Mouse (Mus musculus): ENCODE results near the gene Itga7. TPM values are rescaled to one million over a fixed set of nuclear protein-coding genes. Genes with fewer than 3 reads are reported as not detected.

Itga7 gene
- total RNA-seq, 2 experiments from 2014 or later, result 10.4 to 16.0 TPM

DNA sequence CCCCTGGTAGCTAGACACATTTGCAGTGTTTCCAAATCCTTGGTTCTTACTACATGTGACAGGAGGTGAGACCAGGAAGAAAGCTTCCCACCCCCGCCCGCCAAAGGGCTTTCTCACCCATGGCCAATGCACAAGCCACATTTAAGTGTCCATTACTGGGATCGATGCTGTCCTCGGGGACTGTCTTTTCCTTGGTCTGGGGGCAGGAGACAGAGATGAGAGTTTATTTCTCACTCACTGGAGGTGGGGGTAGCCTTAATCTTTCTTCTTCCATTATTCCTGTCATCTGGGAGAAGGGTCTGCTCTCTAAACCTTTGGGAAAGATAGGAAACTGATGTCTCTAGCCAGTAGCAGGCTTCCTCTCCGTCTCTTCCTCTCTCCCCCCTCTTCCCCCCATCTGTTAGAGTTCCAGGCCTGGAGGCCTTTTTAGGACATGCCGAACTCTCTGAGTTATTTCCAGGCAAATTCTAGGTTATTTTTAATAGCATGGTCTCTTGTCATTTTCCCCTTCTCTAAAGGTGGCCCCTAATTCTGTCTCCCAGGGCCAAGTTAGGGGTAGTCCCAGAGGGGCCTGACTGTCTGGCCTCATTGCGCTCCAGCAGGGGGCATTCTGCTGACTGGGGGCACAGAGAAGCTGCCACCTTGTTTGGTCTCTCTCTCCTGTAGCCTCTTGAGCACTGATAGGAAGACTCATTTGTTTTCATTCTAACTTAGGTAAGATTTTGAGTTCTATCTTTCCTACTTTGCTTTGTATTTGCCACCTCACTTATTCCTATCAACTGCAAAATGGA, 1.6 kb downstream of the Itga7 start:
- DNase-seq, result no peak

- no peak for DNase-seq
Observed at GRCm38 (mm10) chr10:128935826-128936440, 2.3 kb downstream of the Itga7 start.

GRCm38 (mm10) chr10:128937756-128938390, 4.3 kb downstream of the Itga7 start:
- DNase-seq, result no peak

GRCm38 (mm10) chr10:128938457-128938856, 4.8 kb downstream of the Itga7 start:
- peak; percentile 62 to 81 for DNase-seq

- DNase-seq, result peak in 1 of 2 experiments; percentile 49
Observed at GRCm38 (mm10) chr10:128938974-128939373, 5.4 kb downstream of the Itga7 start.

DNA sequence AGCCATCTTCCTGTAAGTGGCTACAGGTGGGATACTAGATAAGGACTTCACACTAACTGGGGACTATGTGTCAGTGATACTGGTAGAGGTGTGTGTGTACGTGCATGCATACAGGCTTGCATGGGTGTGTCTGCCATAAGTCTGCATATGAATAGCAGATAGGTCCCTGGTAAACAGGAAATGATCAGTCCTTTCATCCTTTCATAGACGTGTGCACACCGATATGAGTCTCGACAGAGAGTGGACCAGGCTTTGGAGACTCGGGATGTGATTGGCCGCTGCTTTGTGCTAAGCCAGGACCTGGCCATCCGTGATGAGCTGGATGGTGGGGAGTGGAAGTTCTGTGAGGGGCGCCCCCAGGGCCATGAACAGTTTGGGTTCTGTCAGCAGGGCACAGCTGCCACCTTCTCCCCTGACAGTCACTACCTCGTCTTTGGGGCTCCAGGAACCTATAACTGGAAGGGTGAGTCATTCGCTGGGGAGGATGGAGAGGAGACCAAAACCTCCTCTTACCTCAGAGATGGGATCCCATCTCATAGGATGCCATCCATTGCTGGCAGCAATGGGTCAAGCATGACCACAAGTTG, 7.0 kb downstream of the Itga7 start:
- no peak for DNase-seq

- DNase-seq, result peak; percentile 37 to 64
Observed at GRCm38 (mm10) chr10:128945675-128946074, 12.1 kb downstream of the Itga7 start.

GRCm38 (mm10) chr10:128947496-128947895, 13.9 kb downstream of the Itga7 start:
- DNase-seq, result no peak

DNA sequence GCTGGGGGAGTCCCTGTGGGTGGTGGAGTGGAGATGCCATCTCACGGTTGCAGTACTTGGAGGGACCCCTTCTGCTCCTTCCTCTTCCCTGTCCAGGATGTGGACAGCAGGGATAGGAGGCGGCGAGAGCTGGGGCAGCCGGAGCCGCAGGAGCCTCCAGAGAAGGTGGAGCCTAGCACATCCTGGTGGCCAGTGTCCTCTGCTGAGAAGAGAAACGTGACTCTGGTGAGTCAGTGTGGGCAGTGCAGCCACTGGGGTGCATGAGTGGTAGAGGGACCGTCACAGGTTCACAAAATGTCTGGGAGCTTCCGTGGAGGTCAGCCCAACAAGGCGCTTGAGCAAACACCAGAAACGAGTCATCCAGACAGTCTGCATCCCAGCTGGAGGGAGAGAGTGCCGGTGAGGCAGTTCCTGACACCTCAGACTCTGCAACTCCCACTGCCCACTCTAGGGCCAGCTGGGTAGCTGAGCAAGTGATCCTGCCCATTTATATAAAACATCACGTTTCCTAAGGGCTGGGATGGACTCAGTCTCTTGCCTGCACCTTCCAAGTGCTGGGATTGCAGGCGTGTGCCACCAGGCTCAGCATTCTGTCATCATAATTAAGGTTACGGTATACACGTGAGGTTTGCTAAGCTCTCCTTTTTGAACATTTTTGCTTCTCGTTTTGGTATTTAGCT, 16.7 kb downstream of the Itga7 start:
- DNase-seq, result no peak

DNA sequence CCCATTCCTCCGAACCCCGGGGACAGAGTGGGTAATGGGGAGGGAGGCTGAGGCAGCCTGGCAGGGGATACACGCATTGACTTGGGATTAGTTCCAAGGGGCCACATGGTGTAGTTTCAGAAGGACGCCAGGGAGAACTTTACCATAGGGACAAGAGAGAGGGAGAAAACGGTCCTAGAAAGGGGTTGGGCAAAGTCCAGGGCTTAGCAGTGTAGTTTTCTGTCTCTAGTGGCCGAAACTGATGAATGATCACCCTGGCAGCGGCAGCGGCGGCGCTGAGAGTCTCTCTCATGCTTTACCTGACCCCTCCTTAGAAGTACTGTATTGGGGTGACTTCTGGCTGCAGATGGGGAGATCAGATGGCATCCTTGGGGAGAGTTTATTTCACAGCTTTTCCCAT, 24.7 kb downstream of the Itga7 start:
- no peak for DNase-seq

DNA sequence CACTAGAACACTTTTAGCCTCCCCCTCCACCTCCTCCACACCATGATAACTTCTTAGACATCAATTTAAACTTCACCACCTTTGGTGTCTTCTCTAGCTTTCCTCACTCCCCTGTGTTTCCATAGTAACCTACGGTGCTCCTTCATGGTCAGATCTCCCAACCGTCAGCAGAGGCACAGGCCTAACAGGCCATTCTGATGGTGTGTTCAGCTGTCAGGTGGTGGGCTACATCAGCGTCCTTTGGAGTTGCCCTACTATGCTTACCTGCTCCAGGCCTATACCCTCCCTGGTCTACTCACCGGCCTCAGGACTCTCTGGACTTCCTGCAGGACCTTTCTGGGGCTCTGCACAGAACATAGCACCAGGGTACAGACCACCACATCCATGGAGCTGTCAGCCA, 26.5 kb downstream of the Itga7 start:
- DNase-seq, result no peak

- no peak for DNase-seq
Observed at GRCm38 (mm10) chr10:128960590-128961584, 27.3 kb downstream of the Itga7 start, which contains the start of gene Mettl7b. Gene Mettl7b (minus strand): TSS chr10:128960988.

- no peak for DNase-seq
Observed at GRCm38 (mm10) chr10:128964961-128965360, 31.3 kb downstream of the Itga7 start.

- DNase-seq, result no peak
Observed at GRCm38 (mm10) chr10:128965871-128966270, 32.3 kb downstream of the Itga7 start.

DNA sequence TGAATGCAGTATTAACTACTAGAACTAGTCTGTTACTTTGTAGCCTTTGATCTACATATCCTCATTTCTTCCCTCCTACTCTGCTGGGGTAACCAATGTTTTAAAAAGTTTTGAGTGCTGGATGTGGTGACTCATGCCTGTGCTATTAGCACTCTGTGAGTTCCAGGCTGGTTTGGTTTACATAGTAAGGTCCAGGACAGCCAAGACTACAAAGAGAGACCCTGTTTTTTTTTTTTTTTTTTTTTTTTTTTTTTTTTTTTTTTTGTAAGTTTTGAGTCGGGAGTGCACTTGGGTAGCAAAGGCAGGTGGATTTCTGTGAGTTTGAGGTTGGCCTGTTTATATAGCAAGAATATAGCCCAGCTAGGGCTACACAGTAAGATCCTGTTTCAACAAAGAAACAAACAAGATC, 34.7 kb downstream of the Itga7 start:
- peak in 1 of 2 experiments; percentile 21 for DNase-seq

DNA sequence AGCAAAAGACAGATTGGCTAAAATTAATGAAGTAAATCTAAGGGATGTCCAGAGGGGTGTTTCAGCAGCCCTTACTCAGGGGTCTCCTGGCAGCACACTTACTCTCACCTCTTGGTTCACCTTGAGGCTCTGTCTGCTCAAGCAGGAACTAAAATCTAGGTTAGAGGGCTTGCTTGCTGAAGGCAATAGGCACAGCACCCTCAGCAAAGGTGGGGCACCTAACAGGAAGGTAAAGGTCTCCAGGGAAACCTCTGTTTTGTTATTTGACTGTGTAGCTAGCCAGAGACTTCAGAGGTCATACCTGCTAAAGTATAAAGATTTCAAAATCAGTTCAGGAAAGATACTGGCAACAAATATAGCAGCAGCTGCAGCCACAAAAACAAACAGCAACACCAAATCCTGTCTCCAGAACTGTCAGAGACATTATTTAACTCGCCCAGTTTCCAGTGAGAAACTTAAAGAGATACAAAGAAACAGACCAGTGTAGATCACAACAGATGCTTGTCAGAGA, 37.2 kb downstream of the Itga7 start:
- DNase-seq, result no peak

DNA sequence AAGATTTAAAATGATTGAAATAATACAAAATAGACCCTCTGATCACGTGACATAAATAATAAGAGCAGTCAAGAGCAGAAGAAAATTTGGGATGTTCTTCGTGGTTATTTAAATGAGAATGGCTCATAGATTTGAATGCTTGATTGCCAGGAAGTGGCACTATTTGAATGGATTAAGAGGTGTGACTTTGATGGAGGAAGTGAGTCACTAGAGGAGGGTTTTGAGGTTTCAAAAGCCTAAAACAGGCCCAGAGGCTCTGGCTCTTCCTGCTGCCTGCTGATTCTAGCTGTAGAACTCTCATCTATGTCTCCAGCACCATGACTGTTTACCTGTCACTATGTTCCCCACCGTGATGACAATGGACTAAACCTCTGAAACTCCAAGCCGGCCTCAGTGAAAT, 39.2 kb downstream of the Itga7 start:
- DNase-seq, result no peak

GRCm38 (mm10) chr10:128976395-128976794, 42.8 kb downstream of the Itga7 start:
- no peak for DNase-seq

DNA sequence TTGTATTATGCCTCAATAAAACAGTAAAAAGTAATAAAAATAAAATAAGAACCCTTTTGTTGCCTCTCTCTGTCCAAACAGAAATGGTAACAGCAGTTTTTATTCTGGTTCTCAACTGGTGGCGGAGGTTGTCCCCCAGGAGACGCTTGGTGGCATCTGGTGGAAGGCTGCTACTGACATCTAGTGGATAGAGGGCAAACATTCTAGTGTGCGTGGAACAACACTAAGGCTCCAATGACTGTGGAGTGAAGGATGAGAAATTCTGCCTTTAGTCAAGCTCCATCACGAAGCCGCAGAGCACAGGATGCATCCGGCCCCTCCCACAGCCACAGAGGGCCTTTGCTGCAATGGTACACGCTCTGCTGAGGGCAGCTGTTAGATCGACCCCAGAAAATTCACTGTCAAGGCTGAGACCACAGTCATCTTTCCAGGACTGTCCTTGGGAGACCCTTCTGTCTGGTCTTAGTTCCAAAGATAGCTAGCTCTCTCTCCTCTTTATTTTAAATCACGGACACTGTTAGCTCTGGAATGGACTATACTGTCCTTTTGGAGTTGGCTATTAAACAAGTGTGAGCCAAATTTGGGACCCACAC, 44.0 kb downstream of the Itga7 start:
- peak; percentile 38 to 65 for DNase-seq

Measured in adrenal gland, postnatal 36 days (tissue).